Mouse (Mus musculus): ENCODE results near the gene Tpd52l1. TPM values are rescaled to one million over a fixed set of nuclear protein-coding genes. Genes with fewer than 3 reads are reported as not detected.

The Tpd52l1 gene
- polyA plus RNA-seq, 1 experiment from 2014 or later: 23.3 TPM

GRCm38 (mm10) chr10:31297106-31297505, 148.7 kb downstream of the Tpd52l1 start:
- Histone ChIP-seq H3K36me3 (ENCODE audit: control insufficient read depth, insufficient read depth, low read length) (no peaks in the 10 kb centered on the region), H3K9ac (replicated peaks; ENCODE audit: low read depth, low read length) (no peak overlapping the region), H3K4me1 (ENCODE audit: control insufficient read depth, insufficient read depth, low read length) (no peaks in the 10 kb centered on the region), H3K4me3 (ENCODE audit: low read depth, low read length) (no peak overlapping the region), H3K27ac (ENCODE audit: low read length) (no peak overlapping the region), H3K4me2 (replicated peaks; ENCODE audit: low read depth, low read length) (no peak overlapping the region), H3K27me3 (ENCODE audit: control insufficient read depth, insufficient read depth, low read length) (no peaks in the 10 kb centered on the region), H3K9me3 (ENCODE audit: control insufficient read depth, low read depth, low read length) (no peaks in the 10 kb centered on the region)
- no peak for ATAC-seq (ENCODE audit: insufficient number of reproducible peaks, insufficient read depth, low FRiP score, low read depth)
- WGBS: 80% methylated on average over 4 of the region's 4 CpGs

GRCm38 (mm10) chr10:31296458-31296857, 149.3 kb downstream of the Tpd52l1 start:
- 65% methylated on average over 1 of the region's 1 CpGs for WGBS
- H3K27me3 ChIP-seq (ENCODE audit: control insufficient read depth, insufficient read depth, low read length): no peaks in the 10 kb centered on the region
- no peak for ATAC-seq (ENCODE audit: insufficient number of reproducible peaks, insufficient read depth, low FRiP score, low read depth)
- H3K4me1 ChIP-seq (ENCODE audit: control insufficient read depth, insufficient read depth, low read length): no peaks in the 10 kb centered on the region
- no peaks in the 10 kb centered on the region for H3K36me3 ChIP-seq (ENCODE audit: control insufficient read depth, insufficient read depth, low read length)
- no peak overlapping the region for H3K27ac ChIP-seq (ENCODE audit: low read length)
- H3K4me2 ChIP-seq (replicated peaks; ENCODE audit: low read depth, low read length): no peak overlapping the region
- H3K9me3 ChIP-seq (ENCODE audit: control insufficient read depth, low read depth, low read length): no peaks in the 10 kb centered on the region
- no peak overlapping the region for H3K9ac ChIP-seq (replicated peaks; ENCODE audit: low read depth, low read length)
- H3K4me3 ChIP-seq (ENCODE audit: low read depth, low read length): no peak overlapping the region

GRCm38 (mm10) chr10:31295705-31296104, 150.1 kb downstream of the Tpd52l1 start:
- H3K4me2 ChIP-seq (replicated peaks; ENCODE audit: low read depth, low read length): no peak overlapping the region
- no peaks in the 10 kb centered on the region for H3K36me3 ChIP-seq (ENCODE audit: control insufficient read depth, insufficient read depth, low read length)
- WGBS: 46% methylated on average over 5 of the region's 5 CpGs
- no peak overlapping the region for H3K27ac ChIP-seq (ENCODE audit: low read length)
- no peaks in the 10 kb centered on the region for H3K4me1 ChIP-seq (ENCODE audit: control insufficient read depth, insufficient read depth, low read length)
- no peak overlapping the region for H3K4me3 ChIP-seq (ENCODE audit: low read depth, low read length)
- H3K27me3 ChIP-seq (ENCODE audit: control insufficient read depth, insufficient read depth, low read length): no peaks in the 10 kb centered on the region
- no peak for ATAC-seq (ENCODE audit: insufficient number of reproducible peaks, insufficient read depth, low FRiP score, low read depth)
- H3K9me3 ChIP-seq (ENCODE audit: control insufficient read depth, low read depth, low read length): no peaks in the 10 kb centered on the region
- no peak overlapping the region for H3K9ac ChIP-seq (replicated peaks; ENCODE audit: low read depth, low read length)

GRCm38 (mm10) chr10:31288697-31289390, 156.9 kb downstream of the Tpd52l1 start:
- WGBS: 84% methylated on average over 4 of the region's 4 CpGs
- Histone ChIP-seq H3K27me3 (ENCODE audit: control insufficient read depth, insufficient read depth, low read length) (no peaks in the 10 kb centered on the region), H3K36me3 (ENCODE audit: control insufficient read depth, insufficient read depth, low read length) (no peaks in the 10 kb centered on the region), H3K4me2 (replicated peaks; ENCODE audit: low read depth, low read length) (no peak overlapping the region), H3K4me1 (ENCODE audit: control insufficient read depth, insufficient read depth, low read length) (no peaks in the 10 kb centered on the region), H3K27ac (ENCODE audit: low read length) (no peak overlapping the region), H3K4me3 (ENCODE audit: low read depth, low read length) (no peak overlapping the region), H3K9me3 (ENCODE audit: control insufficient read depth, low read depth, low read length) (no peaks in the 10 kb centered on the region), H3K9ac (replicated peaks; ENCODE audit: low read depth, low read length) (no peak overlapping the region)
- no peak for ATAC-seq (ENCODE audit: insufficient number of reproducible peaks, insufficient read depth, low FRiP score, low read depth)

GRCm38 (mm10) chr10:31287787-31288186, 158.0 kb downstream of the Tpd52l1 start:
- H3K4me2 ChIP-seq (replicated peaks; ENCODE audit: low read depth, low read length): no peak overlapping the region
- no peaks in the 10 kb centered on the region for H3K4me1 ChIP-seq (ENCODE audit: control insufficient read depth, insufficient read depth, low read length)
- H3K36me3 ChIP-seq (ENCODE audit: control insufficient read depth, insufficient read depth, low read length): no peaks in the 10 kb centered on the region
- no peak overlapping the region for H3K9ac ChIP-seq (replicated peaks; ENCODE audit: low read depth, low read length)
- H3K4me3 ChIP-seq (ENCODE audit: low read depth, low read length): no peak overlapping the region
- H3K27me3 ChIP-seq (ENCODE audit: control insufficient read depth, insufficient read depth, low read length): no peaks in the 10 kb centered on the region
- H3K27ac ChIP-seq (ENCODE audit: low read length): no peak overlapping the region
- no peak for ATAC-seq (ENCODE audit: insufficient number of reproducible peaks, insufficient read depth, low FRiP score, low read depth)
- no peaks in the 10 kb centered on the region for H3K9me3 ChIP-seq (ENCODE audit: control insufficient read depth, low read depth, low read length)

Other genes with a start within 250 kb of the Tpd52l1 start
- gene Hddc2, start 132.6 kb downstream of the Tpd52l1 start, polyA plus RNA-seq (2014; fragmentation: Nextera tagmentation; extraction: Ambion mirVana): 75.9 and 82.5 TPM in 2 replicates
- gene Rnf217, start 163.2 kb upstream of the Tpd52l1 start, polyA plus RNA-seq (2014; fragmentation: Nextera tagmentation; extraction: Ambion mirVana): 3.5 and 3.9 TPM in 2 replicates

Data from stomach, embryonic 14.5 days (tissue).